Mouse (Mus musculus) myocyte (in vitro differentiated cells): ENCODE data around the gene Enkd1.

Experiments used
- MAX ChIP-seq: IDR thresholded peaks from one replicate; pipeline ENCODE4 v1.6.1; 2011; ENCODE audit warnings: low read depth, mild to moderate bottlenecking, control low read depth
- MYOD1 ChIP-seq, 3 experiments: IDR thresholded peaks; one replicate each; pipeline ENCODE4 v1.6.1; 2011; ENCODE audit warnings: control low read depth in 2 of 3, low read depth in 2 of 3, mild to moderate bottlenecking in 2 of 3, moderate library complexity in 1 of 3; ENCODE audit not compliant: insufficient read length in 2 of 3, control insufficient read depth in 1 of 3
- POLR2A ChIP-seq: IDR thresholded peaks from one replicate; pipeline ENCODE4 v1.6.1; 2011; ENCODE audit warnings: low read depth, mild to moderate bottlenecking, control low read depth, moderate library complexity; ENCODE audit not compliant: insufficient read length
- POLR2AphosphoS2 ChIP-seq: IDR thresholded peaks from one replicate; pipeline ENCODE4 v1.6.1; 2011; ENCODE audit warnings: low read depth, control low read depth; ENCODE audit not compliant: insufficient read length
- REST ChIP-seq: IDR thresholded peaks from one replicate; pipeline ENCODE4 v1.6.1; 2011; ENCODE audit warnings: mild to moderate bottlenecking, control low read depth, moderate library complexity; ENCODE audit not compliant: insufficient read depth, insufficient read length
- TCF12 ChIP-seq: IDR thresholded peaks from one replicate; pipeline ENCODE4 v1.6.1; 2011; ENCODE audit warnings: mild to moderate bottlenecking, control low read depth; ENCODE audit not compliant: poor library complexity, insufficient read depth, severe bottlenecking
- TCF3 ChIP-seq: IDR thresholded peaks from one replicate; pipeline ENCODE4 v1.6.1; 2011; ENCODE audit warnings: low read depth, control low read depth; ENCODE audit not compliant: insufficient read length
- USF1 ChIP-seq: IDR thresholded peaks from one replicate; pipeline ENCODE4 v1.6.1; 2011; ENCODE audit warnings: low read depth, mild to moderate bottlenecking, control low read depth, moderate library complexity

- TF ChIP-seq MAX = no peak
- no peak for TF ChIP-seq POLR2A
- TF ChIP-seq MYOD1 (IDR thresholded peaks at IDR 0.05; ENCODE audit: control insufficient read depth in 1 of 3, insufficient read length in 2 of 3, low read depth in 2 of 3) = no peak
- TF ChIP-seq USF1 = no peak
- TF ChIP-seq POLR2AphosphoS2 = no peak
- no peak for TF ChIP-seq TCF3
- TF ChIP-seq REST = no peak
- TF ChIP-seq TCF12 = no peak
Measured at GRCm38 (mm10) chr8:105694051-105694799, 13.8 kb downstream of the Enkd1 start.
